Mouse (Mus musculus) erythroblast, embryonic 14.5 days (primary cell): ENCODE results near the gene Anapc16.

Experiments
- GATA1 ChIP-seq: IDR thresholded peaks from 2 replicates; pipeline ENCODE4 v1.6.1; 2012; ENCODE audit warnings: low read length, inconsistent platforms, mixed read lengths
- TAL1 ChIP-seq: IDR thresholded peaks from 3 replicates; pipeline ENCODE4 v1.6.1; 2012; ENCODE audit warnings: low read length, inconsistent platforms, mixed read lengths

DNA sequence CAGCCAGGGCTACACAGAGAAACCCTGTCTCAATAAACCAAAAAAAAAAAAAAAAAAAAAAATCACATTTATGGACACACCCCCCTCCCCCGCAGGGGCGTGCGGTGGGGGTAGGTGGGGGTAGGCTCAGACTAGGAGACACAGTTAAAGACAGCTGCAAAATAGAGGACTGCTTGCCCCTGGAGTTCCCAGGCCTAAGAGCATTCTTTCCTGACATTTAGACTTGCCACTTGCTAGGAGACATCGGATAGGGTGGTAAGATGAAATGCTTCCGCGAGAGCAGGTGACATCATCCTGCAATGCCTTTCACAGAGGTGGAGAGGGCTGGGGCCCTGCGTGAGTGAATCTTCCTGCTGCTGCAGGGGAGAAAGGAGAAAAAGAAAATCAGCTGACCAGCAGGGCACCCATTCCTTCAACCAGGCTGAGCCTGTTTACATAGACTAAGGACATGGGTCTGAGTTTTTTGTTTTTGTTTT is 49.3 kb downstream of the Anapc16 start:
- TF ChIP-seq GATA1 (no peak), TAL1 (no peak)
